Mouse (Mus musculus) ovary, postnatal 36 days (tissue): ENCODE results near the gene Zfp109.

ENCODE experiments used
- DNase-seq: peaks from one replicate; pipeline ENCODE4 v3.0.0; 2022; ENCODE audit warnings: low spot score, mixed read lengths

Zfp109 gene

DNA sequence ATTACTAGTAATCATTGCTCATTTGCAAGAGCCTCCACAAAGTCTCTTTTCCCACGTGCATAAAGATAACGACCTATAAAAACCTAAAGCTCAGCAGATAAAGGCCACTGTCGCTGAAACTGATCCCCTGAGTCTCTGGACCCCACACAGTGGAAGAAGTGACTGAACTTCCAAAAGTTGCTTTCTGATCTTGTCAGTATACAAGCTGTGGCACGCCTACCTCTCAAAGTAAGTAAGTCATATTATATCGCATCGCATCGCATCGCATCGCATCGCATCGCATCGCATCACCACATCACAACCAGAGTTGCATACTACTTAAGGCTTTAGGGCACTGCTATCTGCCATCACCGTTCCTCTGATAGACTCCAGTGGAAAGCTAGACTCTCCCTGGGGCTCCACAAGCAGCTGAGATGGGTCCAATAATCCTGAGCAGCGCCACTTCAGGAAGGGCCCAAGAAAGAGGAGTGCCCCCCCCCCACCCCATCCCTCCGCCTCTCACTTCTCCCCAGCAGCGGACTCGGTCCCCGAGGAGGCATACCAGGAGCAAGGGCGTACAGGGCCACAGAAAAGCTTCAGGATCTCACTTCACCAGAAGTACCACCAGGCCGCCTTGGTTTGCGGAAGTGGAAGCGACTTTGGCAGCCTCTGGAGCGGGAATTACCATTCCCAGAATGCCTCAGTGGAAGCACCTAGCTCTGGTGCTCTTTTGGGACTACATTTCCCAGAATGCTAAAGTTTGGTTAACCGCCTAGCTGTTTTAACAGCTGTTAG, 29.7 kb downstream of the Zfp109 start:
- DNase-seq: peak; percentile 60

DNA sequence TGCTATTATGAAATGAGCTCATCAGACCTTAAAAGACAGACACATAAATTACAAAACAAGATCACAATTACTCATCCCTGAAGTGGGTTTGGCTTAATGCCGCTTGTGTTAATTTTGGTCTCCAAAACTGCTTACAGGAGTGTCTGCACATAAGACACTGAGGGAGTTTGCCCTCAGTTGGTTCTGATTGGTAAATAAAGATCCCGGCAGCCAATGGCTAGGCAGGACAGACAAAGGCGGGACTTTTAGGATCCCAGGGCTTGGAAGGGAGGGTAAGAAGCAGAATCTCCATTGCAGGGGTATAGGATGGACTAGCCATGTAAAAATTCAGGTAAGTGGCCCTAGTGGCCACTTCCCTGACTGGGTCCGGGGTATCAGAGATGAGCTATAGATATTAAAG, 40.4 kb downstream of the Zfp109 start:
- no peak for DNase-seq

DNA sequence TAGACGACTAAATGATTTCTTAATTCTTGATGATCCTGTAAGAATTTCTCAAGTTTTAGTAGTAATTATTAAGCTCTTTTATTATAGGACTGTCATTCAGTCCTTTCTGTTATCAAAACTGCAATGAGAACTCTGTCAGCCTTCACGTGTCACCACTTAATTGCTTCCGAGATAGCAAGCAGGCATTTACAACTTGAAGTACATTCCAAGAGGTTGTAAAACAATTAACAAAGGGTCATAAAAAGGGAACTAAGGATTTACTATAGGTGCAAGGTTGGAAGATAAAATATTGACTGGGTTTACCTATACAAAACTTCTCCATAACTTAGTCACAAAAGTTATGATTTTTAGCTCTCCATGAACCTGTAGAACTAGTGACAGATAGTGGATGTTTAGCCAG, 44.2 kb downstream of the Zfp109 start:
- no peak for DNase-seq

DNA sequence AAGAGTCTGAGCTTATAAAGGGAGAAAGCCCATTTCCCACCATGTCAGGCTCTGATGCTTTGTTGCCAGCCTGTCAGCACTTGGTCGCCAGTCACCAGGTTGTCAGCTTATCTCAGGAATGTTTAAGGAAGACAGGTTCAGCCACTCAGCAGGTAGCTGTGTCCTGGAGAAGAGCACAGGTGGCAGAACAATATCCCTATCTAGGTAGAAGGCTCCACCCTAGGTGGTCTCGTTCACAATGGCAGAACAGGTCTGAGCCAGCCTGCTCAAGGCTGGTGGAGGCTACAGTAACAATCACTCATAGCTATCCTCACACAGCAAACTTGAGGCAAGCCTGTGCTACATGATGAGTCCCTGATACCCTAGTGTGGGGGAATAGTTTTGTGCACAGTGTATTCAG, 46.0 kb downstream of the Zfp109 start:
- DNase-seq: no peak

DNA sequence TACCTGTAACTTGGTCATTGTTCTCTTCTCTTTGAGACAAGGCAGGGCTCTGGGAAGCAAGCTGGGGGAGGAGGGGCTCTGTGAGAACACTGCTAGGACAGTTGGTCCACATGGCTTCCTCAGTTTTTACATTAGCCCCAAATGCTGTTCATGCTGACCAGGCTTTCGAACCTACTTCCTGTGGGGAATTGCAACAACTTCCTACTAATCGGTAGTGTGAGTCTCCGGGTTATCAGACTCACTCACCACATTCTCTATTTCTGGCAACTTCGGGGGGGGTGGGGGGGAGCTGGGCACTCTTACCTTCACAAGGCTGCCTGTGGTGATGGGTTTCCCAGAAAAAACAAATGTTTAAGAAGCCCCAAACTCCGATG, 47.8 kb downstream of the Zfp109 start:
- DNase-seq: no peak

DNA sequence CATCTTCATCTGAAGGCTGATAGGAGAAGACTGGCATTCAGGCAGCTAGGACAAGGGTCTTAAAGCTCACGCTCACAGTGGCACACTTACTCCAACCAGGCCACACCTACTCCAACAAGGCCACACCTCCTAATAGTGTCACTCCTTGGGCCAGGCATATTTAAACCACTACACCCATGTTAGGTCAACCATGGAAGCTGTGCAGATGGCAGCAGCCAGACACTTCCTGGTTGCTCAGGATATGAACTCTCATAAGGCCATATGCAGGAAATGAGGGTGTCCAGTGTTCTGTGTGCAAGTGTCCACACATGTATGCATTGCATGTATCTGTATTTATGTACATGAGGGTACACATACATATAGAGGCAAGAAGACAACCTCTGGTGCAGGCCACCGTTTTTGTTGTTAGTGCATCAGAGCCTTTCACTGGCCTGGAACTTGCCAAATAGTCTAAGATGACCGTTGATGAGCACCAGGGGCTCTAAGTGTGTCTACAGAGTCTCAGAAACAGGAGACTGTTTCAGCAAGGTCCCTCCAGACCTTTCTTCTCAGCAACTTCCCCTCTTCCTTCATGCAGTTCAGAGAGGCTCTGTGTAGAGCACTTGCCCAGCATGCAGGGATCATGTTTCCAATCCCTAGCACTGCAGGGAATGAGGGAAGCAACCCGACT, 48.3 kb downstream of the Zfp109 start:
- DNase-seq: no peak

DNA sequence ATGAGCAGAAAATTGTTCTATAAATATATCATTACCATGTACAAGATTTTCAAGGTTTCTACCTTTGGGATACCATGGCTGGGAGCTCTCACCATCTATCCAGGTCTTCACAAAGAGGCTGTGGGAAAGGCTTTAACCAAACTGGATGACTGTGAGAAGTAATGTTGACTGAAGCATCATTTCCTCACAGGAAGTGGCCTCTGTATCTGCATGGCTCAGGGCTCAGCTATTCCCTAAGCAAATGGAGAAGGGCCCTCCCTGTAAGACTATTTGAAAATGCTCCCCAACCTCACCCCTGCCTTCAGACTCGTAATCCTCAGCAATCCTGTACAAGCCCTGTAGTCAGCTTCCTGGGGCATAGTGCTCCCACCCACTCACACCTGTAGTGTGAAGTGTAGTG, 49.7 kb downstream of the Zfp109 start:
- no peak for DNase-seq
